Comparison of ENCODE assay signal across 8 mouse cellular contexts in genomic region chr1:66862712-66863511, GRCm38 (mm10). TPM values are rescaled to one million over a fixed set of nuclear protein-coding genes. Genes with fewer than 3 reads are reported as not detected.
DNase-seq lines count a peak whose midpoint lies in the region; ATAC-seq and TF ChIP-seq lines count a peak whose summit lies in the region.

Gene Acadl, minus strand, starts transcription at chr1:66863277.

- H3K9ac ChIP-seq in lung, embryonic 16.5 days (ENCODE audit: low read length) = peak within 1 kb of the TSS; percentile 97

- peak; percentile 57 for ATAC-seq in G1E (ENCODE audit: extremely low read depth, insufficient number of reproducible peaks, low FRiP score, poor library complexity, severe bottlenecking)
- ATAC-seq in frontal cortex, adult (ENCODE audit: low TSS enrichment) = peak; percentile 93
- peak; percentile 70 to 81 for ATAC-seq in hematopoietic stem cell, adult 5-6 weeks (replicated peaks in 1 of 2; ENCODE audit: insufficient read depth in 1 of 2, low FRiP score in 2 of 2, low TSS enrichment in 1 of 2, low read depth in 1 of 2, poor library complexity in 2 of 2, severe bottlenecking in 2 of 2)
- peak; percentile 97 for ATAC-seq in lung, embryonic 16.5 days (ENCODE audit: low read depth)

- WGBS in lung, embryonic 16.5 days = under 1% methylated on average over 75 of the region's 85 CpGs

- no peak for TF ChIP-seq CTCF in G1E (IDR thresholded peaks at IDR 0.05; ENCODE audit: low read depth, low read length)

- peaks cover 11% of the 10 kb centered on the region for H3K36me3 ChIP-seq in G1E (replicated peaks)
- H3K36me3 ChIP-seq in lung, embryonic 16.5 days (ENCODE audit: control insufficient read depth, insufficient read depth, low read length) = peaks cover 8% of the 10 kb centered on the region

- peaks cover 33% of the 10 kb centered on the region for H3K4me1 ChIP-seq in G1E (ENCODE audit: insufficient read depth, low read depth, low read length)
- H3K4me1 ChIP-seq in lung, embryonic 16.5 days (replicated peaks; ENCODE audit: control insufficient read depth, insufficient read depth, low read length) = peaks cover 18% of the 10 kb centered on the region

- no peaks in the 10 kb centered on the region; the same call in 1 of the 2 replicates for H3K9me3 ChIP-seq in G1E (replicated peaks)
- no peaks in the 10 kb centered on the region for H3K9me3 ChIP-seq in lung, embryonic 16.5 days (ENCODE audit: control insufficient read depth, low read length)

- H3K4me3 ChIP-seq in G1E (ENCODE audit: low read depth, low read length) = peak within 1 kb of the TSS; percentile 91
- H3K4me3 ChIP-seq in lung, embryonic 16.5 days (ENCODE audit: low read length) = peak within 1 kb of the TSS; percentile 93

- H3K4me2 ChIP-seq in lung, embryonic 16.5 days (ENCODE audit: low read depth, low read length) = peak within 1 kb of the TSS; percentile 67

- DNase-seq in G1E (ENCODE audit: low spot score) = peak; percentile 79
- DNase-seq in cerebellum, adult 9-10 months = peak; percentile 23
- DNase-seq in layer of hippocampus, adult 9-10 months (ENCODE audit: low spot score) = peak; percentile 18
- DNase-seq in ovary, adult 18-20 months (ENCODE audit: low spot score) = peak; percentile 84
- peak; percentile 50 for DNase-seq in thymus, postnatal 10 days (ENCODE audit: low spot score in 2 of 2)

- H3K27me3 ChIP-seq in G1E (ENCODE audit: insufficient read depth, low read length) = peaks cover 4% of the 10 kb centered on the region
- no peaks in the 10 kb centered on the region for H3K27me3 ChIP-seq in lung, embryonic 16.5 days (ENCODE audit: control insufficient read depth, insufficient read depth, low read depth, low read length)

- H3K27ac ChIP-seq in lung, embryonic 16.5 days (ENCODE audit: low read length) = peak within 1 kb of the TSS; percentile 98

RNA-seq across cellular contexts. Expression of gene Acadl, which starts in this region (rescaled TPM):
- total RNA-seq in G1E (2014; fragmentation: Nextera tagmentation) (114 TPM in 2 replicates), G1E (2017) (32.8 and 35.9 TPM in 2 replicates)
- 7.8 and 10.1 TPM in 2 replicates for polyA plus RNA-seq in G1E (2012)
- 73.1 and 75.2 TPM in 2 replicates for total RNA-seq in hematopoietic stem cell, adult 5-6 weeks (2017)
- polyA plus RNA-seq in lung, embryonic 16.5 days (2015; fragmentation: Nextera tagmentation; extraction: Ambion mirVana) = 192 and 197 TPM in 2 replicates

Comparison
In these comparisons a context has a peak if more than half of its experiments do, and no peak if none do; other contexts are left out.
1. Peak in every context shown above with its lines: DNase-seq, ATAC-seq, H3K4me3 ChIP-seq and H3K27ac ChIP-seq.
2. RNA of gene Acadl (polyA plus RNA-seq): 192 to 197 TPM in lung, embryonic 16.5 days; 7.8 to 10.1 TPM in G1E; every median in the first group is over 10 times any median in the second.
3. DNase-seq: peak in every context shown above with its lines; median percentile 84 in ovary, adult 18-20 months; 79 in G1E; 50 in thymus, postnatal 10 days; 23 in cerebellum, adult 9-10 months; 18 in layer of hippocampus, adult 9-10 months.